Mouse (Mus musculus): ENCODE measurements around the gene Pctp. TPM values are rescaled to one million over a fixed set of nuclear protein-coding genes. Genes with fewer than 3 reads are reported as not detected.
A peak's percentile ranks its signal among the peaks of the same experiment; 100 is the strongest.

The Pctp gene
- total RNA-seq (2021), result 1 to 10 TPM; 2.3 to 3.1 TPM
- long read RNA-seq, experiment 1, partial matches to known transcripts, result 1 of 7 reads
- long read RNA-seq, experiment 1, other reads (novel, unspliced or antisense), result 2 of 7 reads
- long read RNA-seq, experiment 2, result 0 reads

GRCm38 (mm10) chr11:90002231-90002986, at the start of gene Pctp:
TSS of gene Pctp (minus strand) at chr11:90002894.
- peak; percentile 73 for DNase-seq

- no peak for DNase-seq
Measured at GRCm38 (mm10) chr11:90050016-90050415, 47.3 kb upstream of the Pctp start.

- no peak for DNase-seq
Measured at GRCm38 (mm10) chr11:90047271-90047670, 44.6 kb upstream of the Pctp start.

GRCm38 (mm10) chr11:90046211-90046610, 43.5 kb upstream of the Pctp start:
- DNase-seq, result no peak

- no peak for DNase-seq
Measured at GRCm38 (mm10) chr11:90044459-90044858, 41.8 kb upstream of the Pctp start.

- peak; percentile 39 for DNase-seq
Measured at GRCm38 (mm10) chr11:90038022-90038421, 35.3 kb upstream of the Pctp start.

GRCm38 (mm10) chr11:90036416-90036815, 33.7 kb upstream of the Pctp start:
- no peak for DNase-seq

GRCm38 (mm10) chr11:90035532-90035931, 32.8 kb upstream of the Pctp start:
- DNase-seq, result no peak

GRCm38 (mm10) chr11:90034646-90035045, 32.0 kb upstream of the Pctp start:
- DNase-seq, result no peak

GRCm38 (mm10) chr11:90033442-90033841, 30.7 kb upstream of the Pctp start:
- DNase-seq, result no peak

- no peak for DNase-seq
Measured at GRCm38 (mm10) chr11:90032807-90033206, 30.1 kb upstream of the Pctp start.

GRCm38 (mm10) chr11:90031076-90031475, 28.4 kb upstream of the Pctp start:
- no peak for DNase-seq

GRCm38 (mm10) chr11:90030557-90030956, 27.9 kb upstream of the Pctp start:
- peak; percentile 38 for DNase-seq

GRCm38 (mm10) chr11:90029841-90030398, 27.2 kb upstream of the Pctp start, which contains the start of gene Tmem100:
TSS of gene Tmem100 (plus strand) at chr11:90030348.
- no peak for DNase-seq

GRCm38 (mm10) chr11:90029354-90029753, 26.7 kb upstream of the Pctp start:
- peak; percentile 70 for DNase-seq

GRCm38 (mm10) chr11:90028746-90029145, 26.1 kb upstream of the Pctp start:
- no peak for DNase-seq

- no peak for DNase-seq
Measured at GRCm38 (mm10) chr11:90027216-90027615, 24.5 kb upstream of the Pctp start.

- no peak for DNase-seq
Measured at GRCm38 (mm10) chr11:90026802-90027174, 24.1 kb upstream of the Pctp start.

- DNase-seq, result no peak
Measured at GRCm38 (mm10) chr11:90025891-90026801, 23.5 kb upstream of the Pctp start.

- DNase-seq, result peak; percentile 37
Measured at GRCm38 (mm10) chr11:90019161-90019560, 16.5 kb upstream of the Pctp start.

- DNase-seq, result no peak
Measured at GRCm38 (mm10) chr11:90015281-90015680, 12.6 kb upstream of the Pctp start.

- DNase-seq, result no peak
Measured at GRCm38 (mm10) chr11:90013657-90014056, 11.0 kb upstream of the Pctp start.

Measured in gastrocnemius, postnatal 10 days (tissue).